ENCODE assay signal across 8 mouse cellular contexts in the genomic region with DNA sequence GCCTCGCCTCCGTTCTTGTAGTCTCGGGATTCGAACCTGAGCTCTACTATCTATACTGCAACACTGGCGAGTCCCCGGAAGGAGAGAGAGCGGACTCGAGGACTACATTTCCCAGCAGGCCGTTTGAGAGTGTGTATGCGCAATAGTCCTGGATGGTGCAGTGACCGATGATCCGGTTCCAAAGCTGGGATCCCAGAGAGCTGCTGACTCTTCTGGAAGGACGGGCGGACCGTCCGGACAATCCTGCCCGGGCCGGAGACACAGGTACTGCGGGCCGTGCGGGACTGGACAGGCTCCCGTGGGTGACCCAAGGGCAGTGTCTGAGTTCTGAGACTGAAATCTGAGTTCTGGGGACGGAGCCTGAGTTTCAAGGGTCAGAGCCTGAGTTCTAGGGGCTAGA. TPM values are rescaled to one million over a fixed set of nuclear protein-coding genes. Genes with fewer than 3 reads are reported as not detected.
DNase-seq lines count a peak whose midpoint lies in the region; ATAC-seq and TF ChIP-seq lines count a peak whose summit lies in the region.

No protein-coding gene starts in this region.

- H3K9me3 ChIP-seq in hindbrain, postnatal 0 days (ENCODE audit: low read length) = no peaks in the 10 kb centered on the region

- H3K79me2 ChIP-seq in macrophage (ENCODE audit: inconsistent target) = peaks cover 27% of the 10 kb centered on the region

- ATAC-seq in common myeloid progenitor, adult 5-6 weeks (replicated peaks; ENCODE audit: low read depth, poor library complexity, severe bottlenecking) = peak; percentile 67
- peak; percentile 60 for ATAC-seq in hindbrain, postnatal 0 days

- DNase-seq in adipocyte (ENCODE audit: low spot score) = peak; percentile 96
- DNase-seq in gastrocnemius, adult 2 months = peak; percentile 92
- DNase-seq in hindbrain, postnatal 0 days (ENCODE audit: low spot score) = peak; percentile 93
- DNase-seq in left cerebral cortex, adult 2 months (ENCODE audit: extremely low spot score in 1 of 2, low spot score in 2 of 2) = peak; percentile 72 to 80
- peak; percentile 87 for DNase-seq in retina, postnatal 7 days (ENCODE audit: low read depth, low spot score)
- peak; percentile 69 for DNase-seq in urinary bladder, adult 2 months (ENCODE audit: low spot score)

- intact Hi-C loops in gastrocnemius, adult 2 months (cut with DNase I) = loop anchor here (10.0 kb wide), 1 partner anchor 833 kb away; a partner anchor contains a TSS
- intact Hi-C loops in left cerebral cortex, adult 2 months (cut with DNase I) = loop anchor here (5.0 kb wide), 1 partner anchor 76 kb away; no protein-coding TSS in a partner anchor

- TF ChIP-seq CTCF in gastrocnemius, adult 2 months (IDR thresholded peaks at IDR 0.05) = no peak
- peak; percentile 11; the same call in 1 of the 2 replicates for TF ChIP-seq CTCF in hindbrain, postnatal 0 days (IDR thresholded peaks at IDR 0.05; ENCODE audit: low read depth)
- no peak; the same call in none of the 2 replicates for TF ChIP-seq CTCF in left cerebral cortex, adult 2 months (IDR thresholded peaks at IDR 0.05)

- H3K27ac ChIP-seq in gastrocnemius, adult 2 months = peak overlapping the region; percentile 100
- H3K27ac ChIP-seq in hindbrain, postnatal 0 days = peak overlapping the region; percentile 41; the same call in 1 of the 2 replicates
- H3K27ac ChIP-seq in left cerebral cortex, adult 2 months = peak overlapping the region; percentile 78
- peak overlapping the region; percentile 62 for H3K27ac ChIP-seq in macrophage

- H3K36me3 ChIP-seq in hindbrain, postnatal 0 days (ENCODE audit: insufficient read depth, low read length) = peaks cover 29% of the 10 kb centered on the region
- peaks cover 19% of the 10 kb centered on the region; the same call in 1 of the 2 replicates for H3K36me3 ChIP-seq in macrophage (ENCODE audit: inconsistent target)

- H3K9ac ChIP-seq in hindbrain, postnatal 0 days (replicated peaks; ENCODE audit: low read length) = peak overlapping the region; percentile 77

- 4% methylated on average over 23 of the region's 23 CpGs for WGBS in hindbrain, postnatal 0 days
- WGBS in macrophage (ENCODE audit: missing documents) = 5% methylated on average over 23 of the region's 23 CpGs

- H3K27me3 ChIP-seq in hindbrain, postnatal 0 days (ENCODE audit: insufficient read depth, low read length) = no peaks in the 10 kb centered on the region

- peak overlapping the region; percentile 91 for H3K4me3 ChIP-seq in gastrocnemius, adult 2 months
- H3K4me3 ChIP-seq in hindbrain, postnatal 0 days (ENCODE audit: low read length) = peak overlapping the region; percentile 72
- peak overlapping the region; percentile 94 for H3K4me3 ChIP-seq in left cerebral cortex, adult 2 months
- H3K4me3 ChIP-seq in macrophage (ENCODE audit: inconsistent target) = peak overlapping the region; percentile 94

- H3K4me1 ChIP-seq in hindbrain, postnatal 0 days (ENCODE audit: insufficient read depth, low read length) = peaks cover 14% of the 10 kb centered on the region

- peak overlapping the region; percentile 67 for H3K4me2 ChIP-seq in hindbrain, postnatal 0 days (ENCODE audit: low read depth, low read length)

RNA-seq across cellular contexts. Expression of a gene that starts 1.3 kb away (rescaled TPM):
- 12.1 and 14.5 TPM in 2 replicates for total RNA-seq in common myeloid progenitor, adult 5-6 weeks (2017)
- 100 to 1,000 TPM; 110 to 119 TPM for total RNA-seq in gastrocnemius, adult 2 months (2021)
- total RNA-seq in hindbrain, postnatal 0 days (2014; rRNA removed) = 61.0 and 63.6 TPM in 2 replicates
- polyA plus RNA-seq in hindbrain, postnatal 0 days (2015; fragmentation: Nextera tagmentation; extraction: Ambion mirVana) = 24.0 and 27.6 TPM in 2 replicates
- 10 to 100 TPM; 35.8 to 38.6 TPM for total RNA-seq in left cerebral cortex, adult 2 months (2021)
- total RNA-seq in macrophage (2018; cell fraction: chromatin; rRNA removed) = 10 to 100 TPM; 10.4 to 52.3 (median 28.9) TPM
- 10 to 100 TPM; 16.1 to 31.6 (median 19.8) TPM for total RNA-seq in macrophage (2018; cell fraction: cytosol; rRNA removed)
- total RNA-seq in macrophage (2018; cell fraction: nucleus; rRNA removed) = 10 to 100 TPM in 24 of 26 experiments, 1 to 10 TPM in 2; 7.3 to 38.0 (median 21.2) TPM
- polyA plus RNA-seq in macrophage (2018) = 9.8 to 31.4 TPM (median 19.8 TPM) in 3 replicates
- polyA plus RNA-seq in urinary bladder, adult 2 months (2012; rRNA removed) = 45.9 and 48.3 TPM in 2 replicates

RNA-seq across cellular contexts. Expression of a gene that starts 1.3 kb away (rescaled TPM):
- total RNA-seq in common myeloid progenitor, adult 5-6 weeks (2017) = 132 and 198 TPM in 2 replicates
- total RNA-seq in gastrocnemius, adult 2 months (2021) = 100 to 1,000 TPM; 103 to 112 TPM
- 106 and 113 TPM in 2 replicates for total RNA-seq in hindbrain, postnatal 0 days (2014; rRNA removed)
- polyA plus RNA-seq in hindbrain, postnatal 0 days (2015; fragmentation: Nextera tagmentation; extraction: Ambion mirVana) = 159 and 170 TPM in 2 replicates
- total RNA-seq in left cerebral cortex, adult 2 months (2021) = 10 to 100 TPM; 41.3 to 42.8 TPM
- total RNA-seq in macrophage (2018; cell fraction: chromatin; rRNA removed) = 10 to 100 TPM in 19 of 26 experiments, 1 to 10 TPM in 7; 6.0 to 21.6 (median 12.7) TPM
- total RNA-seq in macrophage (2018; cell fraction: cytosol; rRNA removed) = 100 to 1,000 TPM in 1 of 26 experiments, 10 to 100 TPM in 25; 68.1 to 101 (median 82.8) TPM
- total RNA-seq in macrophage (2018; cell fraction: nucleus; rRNA removed) = 10 to 100 TPM; 10.4 to 36.7 (median 20.6) TPM
- 39.4 to 78.9 TPM (median 55.8 TPM) in 3 replicates for polyA plus RNA-seq in macrophage (2018)
- polyA plus RNA-seq in urinary bladder, adult 2 months (2012; rRNA removed) = 95.9 and 103 TPM in 2 replicates

RNA-seq across cellular contexts. Expression of a gene that starts 15.3 kb away (rescaled TPM):
- total RNA-seq in common myeloid progenitor, adult 5-6 weeks (2017) = 19.7 and 20.3 TPM in 2 replicates
- under 1 TPM; 0.15 to 0.31 TPM for total RNA-seq in gastrocnemius, adult 2 months (2021)
- 86.9 and 121 TPM in 2 replicates for total RNA-seq in hindbrain, postnatal 0 days (2014; rRNA removed)
- 82.3 and 82.7 TPM in 2 replicates for polyA plus RNA-seq in hindbrain, postnatal 0 days (2015; fragmentation: Nextera tagmentation; extraction: Ambion mirVana)
- 100 to 1,000 TPM; 212 to 221 TPM for total RNA-seq in left cerebral cortex, adult 2 months (2021)
- 10 to 100 TPM in 12 of 26 experiments, 1 to 10 TPM in 11, under 1 TPM in 2, not detected in 1; 0.60 to 51.1 (median 7.7) TPM for total RNA-seq in macrophage (2018; cell fraction: chromatin; rRNA removed)
- 1 to 10 TPM in 13 of 26 experiments, under 1 TPM in 13; 0.11 to 7.1 (median 2.0) TPM for total RNA-seq in macrophage (2018; cell fraction: cytosol; rRNA removed)
- 10 to 100 TPM in 11 of 26 experiments, 1 to 10 TPM in 4, under 1 TPM in 10, not detected in 1; 0.14 to 29.8 (median 7.9) TPM for total RNA-seq in macrophage (2018; cell fraction: nucleus; rRNA removed)
- 5.3 to 5.7 TPM (median 5.5 TPM) in 3 replicates for polyA plus RNA-seq in macrophage (2018)
- polyA plus RNA-seq in urinary bladder, adult 2 months (2012; rRNA removed) = 2.2 and 2.6 TPM in 2 replicates

RNA-seq across cellular contexts. Expression of a gene that starts 23.3 kb away (rescaled TPM):
- total RNA-seq in common myeloid progenitor, adult 5-6 weeks (2017) = 3.5 and 4.4 TPM in 2 replicates
- not detected for total RNA-seq in gastrocnemius, adult 2 months (2021)
- total RNA-seq in hindbrain, postnatal 0 days (2014; rRNA removed) = 2.9 and 6.0 TPM in 2 replicates
- 3.9 and 5.2 TPM in 2 replicates for polyA plus RNA-seq in hindbrain, postnatal 0 days (2015; fragmentation: Nextera tagmentation; extraction: Ambion mirVana)
- total RNA-seq in left cerebral cortex, adult 2 months (2021) = under 1 TPM; 0.26 to 0.45 TPM
- total RNA-seq in macrophage (2018; cell fraction: chromatin; rRNA removed) = 10 to 100 TPM in 7 of 26 experiments, 1 to 10 TPM in 18, under 1 TPM in 1; 0.75 to 37.3 (median 7.3) TPM
- total RNA-seq in macrophage (2018; cell fraction: cytosol; rRNA removed) = 1 to 10 TPM; 1.1 to 6.3 (median 2.9) TPM
- total RNA-seq in macrophage (2018; cell fraction: nucleus; rRNA removed) = 10 to 100 TPM in 2 of 26 experiments, 1 to 10 TPM in 23, under 1 TPM in 1; 0.63 to 11.8 (median 3.8) TPM
- polyA plus RNA-seq in macrophage (2018) = 1.7 to 4.2 TPM (median 3.3 TPM) in 3 replicates
- 23.7 and 25.1 TPM in 2 replicates for polyA plus RNA-seq in urinary bladder, adult 2 months (2012; rRNA removed)

RNA-seq across cellular contexts. Expression of a gene that starts 24.7 kb away (rescaled TPM):
- 24.4 and 36.8 TPM in 2 replicates for total RNA-seq in common myeloid progenitor, adult 5-6 weeks (2017)
- 10 to 100 TPM; 20.7 to 25.0 TPM for total RNA-seq in gastrocnemius, adult 2 months (2021)
- 223 and 242 TPM in 2 replicates for total RNA-seq in hindbrain, postnatal 0 days (2014; rRNA removed)
- polyA plus RNA-seq in hindbrain, postnatal 0 days (2015; fragmentation: Nextera tagmentation; extraction: Ambion mirVana) = 97.4 and 108 TPM in 2 replicates
- total RNA-seq in left cerebral cortex, adult 2 months (2021) = 100 to 1,000 TPM; 431 TPM
- 100 to 1,000 TPM in 24 of 26 experiments, 10 to 100 TPM in 2; 39.6 to 234 (median 132) TPM for total RNA-seq in macrophage (2018; cell fraction: chromatin; rRNA removed)
- total RNA-seq in macrophage (2018; cell fraction: cytosol; rRNA removed) = 100 to 1,000 TPM in 10 of 26 experiments, 10 to 100 TPM in 16; 63.7 to 115 (median 91.8) TPM
- total RNA-seq in macrophage (2018; cell fraction: nucleus; rRNA removed) = 100 to 1,000 TPM in 17 of 26 experiments, 10 to 100 TPM in 9; 68.2 to 171 (median 103) TPM
- polyA plus RNA-seq in macrophage (2018) = 63.2 to 85.8 TPM (median 77.1 TPM) in 3 replicates
- 38.6 and 48.9 TPM in 2 replicates for polyA plus RNA-seq in urinary bladder, adult 2 months (2012; rRNA removed)

Comparison
In these comparisons a context has a peak if more than half of its experiments do, and no peak if none do; other contexts are left out.
1. Peak in every context shown above with its lines: DNase-seq, ATAC-seq, H3K4me3 ChIP-seq and H3K27ac ChIP-seq.
2. H3K27ac ChIP-seq: peak in every context shown above with its lines; median percentile 100 in gastrocnemius, adult 2 months; 78 in left cerebral cortex, adult 2 months; 62 in macrophage; 41 in hindbrain, postnatal 0 days.
3. RNA of a gene that starts 15.3 kb away (total RNA-seq): 212 to 221 TPM in left cerebral cortex, adult 2 months, 86.9 to 121 TPM in hindbrain, postnatal 0 days and 19.7 to 20.3 TPM in common myeloid progenitor, adult 5-6 weeks; 0.15 to 0.31 TPM in gastrocnemius, adult 2 months; every median in the first group is over 10 times any median in the second.